Mouse (Mus musculus) layer of hippocampus, adult 2 months (tissue): ENCODE measurements around the gene Btf3l4. TPM values are rescaled to one million over a fixed set of nuclear protein-coding genes. Genes with fewer than 3 reads are reported as not detected.

Experiments
- DNase-seq, 2 experiments: peaks; one replicate each; pipeline ENCODE4 v3.0.0; 2022; ENCODE audit warnings: low spot score in 2 of 2
- H3K27ac ChIP-seq: fragments of 200-600 bp; 2 replicates; pipeline ENCODE4 v1.8.1; 2022
- H3K4me3 ChIP-seq: fragments of 200-600 bp; 2 replicates; pipeline ENCODE4 v1.8.1; 2022; ENCODE audit warnings: mild to moderate bottlenecking
- CTCF ChIP-seq: fragments of 200-600 bp; conservative IDR thresholded peaks from 2 replicates; pipeline ENCODE4 v1.8.1; 2022; ENCODE audit warnings: antibody characterized with exemption, mild to moderate bottlenecking, moderate library complexity
- total RNA-seq, 2 experiments: library from RNA; stranded (reverse); gene quantifications; 2 replicates each; pipeline ENCODE4 v1.2.3; 2021

The Btf3l4 gene
- total RNA-seq, 2 experiments from 2014 or later: 87.9 to 89.4 TPM

GRCm38 (mm10) chr4:108841920-108842578, 8.6 kb upstream of the Btf3l4 start:
- H3K4me3 ChIP-seq: no peak overlapping the region
- DNase-seq: no peak
- H3K27ac ChIP-seq: no peak overlapping the region
- no peak for TF ChIP-seq CTCF

DNA sequence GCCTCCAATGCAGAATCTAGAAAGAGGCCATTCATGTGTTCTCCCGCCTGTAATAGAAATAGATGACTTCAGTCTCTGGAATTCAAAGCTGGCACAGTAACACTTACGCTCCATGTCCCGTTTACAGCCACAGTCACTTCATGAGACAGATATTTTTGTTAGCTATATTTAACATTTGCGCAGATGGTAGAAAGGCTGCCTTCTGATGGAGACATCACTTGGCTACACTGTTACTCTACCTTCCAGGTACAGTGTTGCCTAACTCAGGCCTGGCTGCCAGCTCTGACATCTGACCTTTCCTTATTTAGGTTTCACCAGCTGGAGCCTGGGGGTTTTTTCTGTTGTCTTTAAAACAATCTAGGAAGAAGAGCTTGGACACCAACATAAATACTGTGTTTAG, 4.6 kb upstream of the Btf3l4 start:
- no peak for TF ChIP-seq CTCF
- peak; percentile 29 to 41 for DNase-seq

DNA sequence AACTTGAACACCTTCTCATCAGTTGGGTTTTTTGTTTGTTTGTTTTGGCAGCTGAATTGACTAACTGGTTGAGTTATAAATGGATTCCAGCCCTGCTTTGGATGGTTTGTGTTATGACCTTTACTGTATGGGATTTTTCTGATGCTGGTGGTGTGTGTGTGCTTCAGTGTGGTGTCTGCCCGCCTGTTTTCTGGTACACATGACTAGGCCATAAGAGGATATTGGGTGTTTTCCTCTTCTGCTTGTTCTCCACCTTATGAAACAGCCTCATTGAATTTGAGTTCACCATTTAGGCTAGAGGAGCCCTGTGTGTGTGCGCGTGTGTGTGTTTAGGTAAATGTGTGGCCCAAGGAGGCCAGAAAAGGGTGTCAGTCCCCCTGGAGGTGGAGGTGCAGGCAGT, 2.1 kb upstream of the Btf3l4 start:
- H3K4me3 ChIP-seq: peak overlapping the region; percentile 93
- no peak for DNase-seq
- H3K27ac ChIP-seq: peak overlapping the region; percentile 99; the same call in 1 of the 2 replicates
- no peak for TF ChIP-seq CTCF

More for the DNA sequence above, 4.6 kb upstream of the Btf3l4 start:
- H3K4me3 ChIP-seq: no peak overlapping the region
- H3K27ac ChIP-seq: peak overlapping the region; percentile 54

DNA sequence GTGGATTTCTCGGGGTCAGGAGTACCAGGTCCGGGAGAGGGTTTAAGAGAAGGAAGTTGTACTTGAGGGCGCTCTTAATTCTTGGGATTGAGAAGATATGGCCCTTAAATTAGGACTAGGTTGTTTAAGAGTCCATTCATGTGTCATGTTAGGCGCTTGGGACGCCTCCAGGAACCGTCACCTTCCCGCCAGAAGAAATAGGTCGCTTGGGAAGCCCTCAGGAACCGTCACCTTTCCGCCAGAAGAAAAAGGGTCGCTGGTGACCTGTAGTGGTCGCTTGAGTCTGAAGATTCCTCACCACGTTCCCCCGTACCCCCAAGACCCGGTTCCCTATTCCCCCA, 1.5 kb upstream of the Btf3l4 start:
- DNase-seq: no peak
- no peak for TF ChIP-seq CTCF

GRCm38 (mm10) chr4:108834115-108834970, 929 bp upstream of the Btf3l4 start, which contains the start of gene Txndc12:
TSS of gene Txndc12 (plus strand) at chr4:108834601.
- peak within 1 kb of the TSS; percentile 93 for H3K4me3 ChIP-seq
- peak; percentile 65 to 83 for DNase-seq
- H3K27ac ChIP-seq: peak within 1 kb of the TSS; percentile 99
- no peak; the same call in 1 of the 2 replicates for TF ChIP-seq CTCF

More for the DNA sequence above, 1.5 kb upstream of the Btf3l4 start:
- Histone ChIP-seq H3K4me3 (peak overlapping the region; percentile 93), H3K27ac (peak overlapping the region; percentile 99)

GRCm38 (mm10) chr4:108833828-108834114, 357 bp upstream of the Btf3l4 start:
- peak overlapping the region; percentile 99 for H3K27ac ChIP-seq
- H3K4me3 ChIP-seq: peak overlapping the region; percentile 93
- no peak for TF ChIP-seq CTCF
- no peak for DNase-seq

DNA sequence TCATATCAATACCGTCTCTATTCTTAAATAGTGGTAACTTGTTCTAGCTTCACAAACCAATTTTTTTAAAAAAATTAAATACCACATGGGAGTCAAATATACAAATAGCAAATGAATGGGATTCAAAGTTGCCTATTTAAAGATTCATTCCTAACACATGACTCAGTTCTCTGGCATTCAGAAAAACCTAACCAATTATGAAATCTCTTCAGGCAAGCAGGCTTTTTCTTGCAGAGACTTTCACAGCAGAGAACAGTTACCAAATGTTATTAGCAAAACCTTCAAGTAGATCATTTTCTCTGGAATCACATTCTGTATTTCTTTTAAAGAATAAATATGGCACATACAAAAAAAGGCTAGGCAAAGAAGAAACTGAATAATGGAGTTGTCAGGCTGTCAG, 2.7 kb downstream of the Btf3l4 start:
- H3K4me3 ChIP-seq: no peak overlapping the region
- TF ChIP-seq CTCF: no peak
- peak overlapping the region; percentile 99 for H3K27ac ChIP-seq
- no peak for DNase-seq

DNA sequence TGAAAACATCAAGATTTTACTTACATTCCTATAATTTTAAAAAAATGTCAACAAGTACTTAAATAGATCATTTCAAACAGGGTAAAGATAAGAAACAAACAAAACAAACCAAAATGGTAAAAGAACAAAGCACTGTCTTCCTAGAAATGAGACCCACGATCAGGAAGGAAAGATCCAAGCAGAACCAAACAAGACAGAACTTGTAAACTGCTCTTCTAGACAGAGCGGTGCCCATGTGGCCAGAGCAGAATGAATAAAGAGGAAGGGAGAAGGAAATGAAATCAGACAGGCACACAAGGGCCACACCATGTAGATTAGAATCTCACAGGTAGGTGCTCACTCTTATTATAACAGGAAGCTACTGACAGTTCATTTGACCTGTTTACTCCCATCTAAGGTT, 6.8 kb downstream of the Btf3l4 start:
- DNase-seq: no peak
- no peak overlapping the region for H3K4me3 ChIP-seq
- no peak for TF ChIP-seq CTCF
- no peak overlapping the region for H3K27ac ChIP-seq

DNA sequence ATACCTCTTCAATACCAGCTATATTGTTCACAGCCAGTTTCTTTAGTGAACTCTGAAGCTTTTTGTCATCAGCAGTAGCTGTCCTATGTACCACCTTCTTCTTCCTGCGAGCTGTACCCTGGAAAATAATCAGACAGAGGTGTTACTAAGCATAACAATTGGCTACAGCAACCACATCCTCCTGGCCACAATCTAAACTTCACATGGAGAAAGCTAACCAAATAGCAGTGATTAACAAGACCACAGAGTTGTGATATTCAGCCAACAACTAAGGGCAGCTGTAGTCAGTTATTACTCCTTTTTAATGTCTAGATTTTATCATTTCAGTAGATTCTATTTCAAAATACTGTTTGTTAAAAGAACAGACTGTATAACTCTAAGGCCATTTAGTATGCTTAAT, 7.3 kb downstream of the Btf3l4 start:
- no peak for TF ChIP-seq CTCF
- no peak overlapping the region for H3K27ac ChIP-seq
- H3K4me3 ChIP-seq: no peak overlapping the region
- DNase-seq: no peak

GRCm38 (mm10) chr4:108825677-108826076, 7.7 kb downstream of the Btf3l4 start:
- H3K27ac ChIP-seq: no peak overlapping the region
- DNase-seq: no peak
- no peak overlapping the region for H3K4me3 ChIP-seq
- TF ChIP-seq CTCF: no peak

- Histone ChIP-seq H3K27ac (no peak overlapping the region), H3K4me3 (no peak overlapping the region)
- no peak for DNase-seq
- TF ChIP-seq CTCF: no peak
These were observed 21.9 kb downstream of the Btf3l4 start for GRCm38 (mm10) chr4:108811550-108811949.

DNA sequence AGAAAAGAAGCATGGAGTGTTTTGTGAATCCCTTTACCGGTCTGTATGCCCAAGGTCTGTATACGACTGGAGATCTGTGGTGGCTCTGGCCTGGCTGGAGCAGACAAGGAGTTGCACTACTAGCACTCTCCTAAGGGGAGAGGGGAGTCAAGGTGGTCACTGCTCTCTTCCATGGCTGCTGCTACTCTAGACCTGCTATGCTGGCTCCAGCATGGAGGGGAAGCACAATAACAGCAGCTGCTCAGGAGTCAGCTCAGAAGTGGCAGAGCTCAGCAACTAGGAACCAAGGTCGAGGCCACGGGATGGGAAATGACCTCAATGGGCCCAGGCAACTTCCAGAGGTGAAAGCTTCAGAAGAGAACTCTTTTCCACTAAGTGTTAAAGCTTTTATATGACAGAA, 22.3 kb downstream of the Btf3l4 start:
- Histone ChIP-seq H3K27ac (no peak overlapping the region), H3K4me3 (no peak overlapping the region)
- TF ChIP-seq CTCF: no peak
- no peak for DNase-seq

GRCm38 (mm10) chr4:108803535-108803934, 29.9 kb downstream of the Btf3l4 start:
- DNase-seq: no peak
- TF ChIP-seq CTCF: no peak

GRCm38 (mm10) chr4:108798083-108798830, 35.2 kb downstream of the Btf3l4 start:
- H3K27ac ChIP-seq: 0 out of 2 replicates have a peak overlapping the region, but pooled peaks have one; percentile 8
- peak; percentile 60 to 69 for DNase-seq
- peak; percentile 89 for TF ChIP-seq CTCF
- H3K4me3 ChIP-seq: no peak overlapping the region

More at GRCm38 (mm10) chr4:108803535-108803934, 29.9 kb downstream of the Btf3l4 start:
- no peak overlapping the region for H3K27ac ChIP-seq
- no peak overlapping the region for H3K4me3 ChIP-seq
